Mouse (Mus musculus) lung, adult 2 months (tissue): ENCODE results near the gene Fthl17c. TPM values are rescaled to one million over a fixed set of nuclear protein-coding genes. Genes with fewer than 3 reads are reported as not detected.
A peak's percentile ranks its signal among the peaks of the same experiment; 100 is the strongest.
"Not testable (repeated sequence)": the region's sequence is repeated elsewhere in the genome, so short reads cannot be mapped to it uniquely, and the experiment has no call there.

ENCODE experiments used
- DNase-seq: peaks from one replicate; pipeline ENCODE4 v3.0.0; 2022
- H3K4me1 ChIP-seq: fragments of 200-500 bp; 2 replicates; pipeline ENCODE4 v1.6.1; 2011; ENCODE audit warnings: low read length; ENCODE audit not compliant: control insufficient read depth, insufficient read depth
- H3K4me3 ChIP-seq: fragments of 200-500 bp; replicated peaks from 2 replicates; pipeline ENCODE3; 2011; ENCODE audit warnings: low read depth, mild to moderate bottlenecking, control low read depth, low read length; ENCODE audit errors: extremely low read depth
- CTCF ChIP-seq: fragments of 200-500 bp; IDR thresholded peaks from 2 replicates; pipeline ENCODE4 v1.5.1; 2011; ENCODE audit warnings: mild to moderate bottlenecking, low read length, control low read depth; ENCODE audit not compliant: insufficient read depth
- POLR2A ChIP-seq: fragments of 200-500 bp; IDR thresholded peaks from 2 replicates; pipeline ENCODE4 v1.6.1; 2011; ENCODE audit warnings: low read depth, mild to moderate bottlenecking, control low read depth, low read length, borderline replicate concordance; ENCODE audit errors: extremely low read depth
- WGBS: fragments of 180-500 bp; shearing (Covaris S2); methylation state at CpG from one replicate; pipeline ENCODE4 v1.1.7; 2018; 5-methylcytosine and 5-hydroxymethylcytosine counted together
- polyA plus RNA-seq: library from polyadenylated mRNA; depleted of rRNA; stranded (reverse); fragments of >200 nt; gene quantifications from 2 replicates; pipeline ENCODE4 v1.2.3, GENCODE M21; 2012; rRNA removed

Gene Fthl17c
- polyA plus RNA-seq, result not detected in 2 replicates

GRCm38 (mm10) chrX:8976459-8976858 lies at the start of gene Fthl17c:
Fthl17c (minus strand) TSS chrX:8976559.
- WGBS, result no CpG with 5 or more reads among the region's 11 CpGs
- not testable (repeated sequence) for H3K4me1 ChIP-seq, H3K4me3 ChIP-seq, DNase-seq

GRCm38 (mm10) chrX:9019481-9019880 lies 43.1 kb upstream of the Fthl17c start:
- no peak for DNase-seq
- no peak for TF ChIP-seq CTCF
- no peak for TF ChIP-seq POLR2A
- no peak overlapping the region for H3K4me3 ChIP-seq
- no peaks in the 10 kb centered on the region for H3K4me1 ChIP-seq
- 61% methylated on average over 10 of the region's 10 CpGs for WGBS

GRCm38 (mm10) chrX:9016079-9016478 lies 39.7 kb upstream of the Fthl17c start:
- H3K4me3 ChIP-seq, result no peak overlapping the region
- TF ChIP-seq POLR2A (no peak), CTCF (no peak)
- WGBS, result 29% methylated on average over 1 of the region's 1 CpGs
- no peaks in the 10 kb centered on the region for H3K4me1 ChIP-seq
- DNase-seq, result no peak

- DNase-seq, H3K4me3 ChIP-seq, H3K4me1 ChIP-seq: not testable (repeated sequence)
- no CpG with 5 or more reads among the region's 9 CpGs for WGBS
These were observed 10.3 kb upstream of the Fthl17c start, which contains the start of gene Fthl17d for GRCm38 (mm10) chrX:8986655-8987054. Fthl17d (minus strand) TSS chrX:8986755.

GRCm38 (mm10) chrX:8964618-8965017 lies 11.7 kb downstream of the Fthl17c start:
- H3K4me3 ChIP-seq, H3K4me1 ChIP-seq: not testable (repeated sequence)
- peak; percentile 5 for DNase-seq
- WGBS, result 37% methylated on average over 4 of the region's 4 CpGs

GRCm38 (mm10) chrX:8962875-8963274 lies 13.5 kb downstream of the Fthl17c start, which contains the start of gene Fthl17b:
Fthl17b (minus strand) TSS chrX:8962975.
- not testable (repeated sequence) for DNase-seq, H3K4me3 ChIP-seq, H3K4me1 ChIP-seq
- WGBS, result 98% methylated on average over 5 of the region's 11 CpGs

GRCm38 (mm10) chrX:8948130-8948805 lies 28.1 kb downstream of the Fthl17c start:
- H3K4me3 ChIP-seq, H3K4me1 ChIP-seq: not testable (repeated sequence)
- peak; percentile 60 for TF ChIP-seq CTCF
- peak; percentile 71 for DNase-seq
- WGBS, result 21% methylated on average over 7 of the region's 7 CpGs

GRCm38 (mm10) chrX:8944041-8944440 lies 32.3 kb downstream of the Fthl17c start:
- no peaks in the 10 kb centered on the region for H3K4me1 ChIP-seq
- no peak overlapping the region for H3K4me3 ChIP-seq
- WGBS, result 71% methylated on average over 8 of the region's 8 CpGs
- no peak for TF ChIP-seq CTCF
- no peak for TF ChIP-seq POLR2A
- no peak for DNase-seq

- TF ChIP-seq POLR2A (no peak), CTCF (no peak)
- no peak overlapping the region for H3K4me3 ChIP-seq
- H3K4me1 ChIP-seq, result no peaks in the 10 kb centered on the region
- WGBS, result 47% methylated on average over 4 of the region's 4 CpGs
- DNase-seq, result no peak
These were observed 49.1 kb downstream of the Fthl17c start for GRCm38 (mm10) chrX:8927308-8927707.

Other genes starting within 250 kb of the Fthl17c start
- not detected in 2 replicates for gene Ssx9, start 228.1 kb downstream of the Fthl17c start, polyA plus RNA-seq
- gene Ssxb5, start 172.9 kb downstream of the Fthl17c start, polyA plus RNA-seq, result not detected in 2 replicates
- gene Gm6592, start 132.6 kb downstream of the Fthl17c start, polyA plus RNA-seq, result not detected in 2 replicates
- not detected in 2 replicates for gene Gm5751, start 102.3 kb downstream of the Fthl17c start, polyA plus RNA-seq
- 1.6 and 3.2 TPM in 2 replicates for gene B630019K06Rik, start 84.2 kb downstream of the Fthl17c start, polyA plus RNA-seq
- gene Fthl17b, start 13.6 kb downstream of the Fthl17c start, polyA plus RNA-seq, result not detected in 2 replicates
- gene Fthl17d, start 10.2 kb upstream of the Fthl17c start, polyA plus RNA-seq, result not detected in 2 replicates
- gene Fthl17e, start 56.9 kb upstream of the Fthl17c start, polyA plus RNA-seq, result not detected in 2 replicates
- gene Fthl17f, start 86.5 kb upstream of the Fthl17c start, polyA plus RNA-seq, result not detected in 2 replicates
- gene 4930402K13Rik, start 128.0 kb upstream of the Fthl17c start, polyA plus RNA-seq, result not detected in 2 replicates
- 0.27 and 0.28 TPM in 2 replicates for gene Lancl3, start 223.3 kb upstream of the Fthl17c start, polyA plus RNA-seq